Mouse (Mus musculus): ENCODE measurements at regions not wholly inside any gene's neighbourhood (a gene's known extent, or its start where the extent isn't known, plus 50 kb on each side); places are given as distances from the start of the nearest gene placed in this dataset.
A peak's percentile ranks its signal among the peaks of the same experiment; 100 is the strongest.

- Histone ChIP-seq H3K27ac (no peak overlapping the region), H3K4me3 (no peak overlapping the region)
- TF ChIP-seq CTCF (IDR thresholded peaks at IDR 0.05): no peak
- no peak for DNase-seq (ENCODE audit: extremely low spot score in 1 of 2, low spot score in 2 of 2)
- intact Hi-C loops (cut with DNase I): no loop called here
Measured at GRCm38 (mm10) chr3:144058106-144058505, 146.9 kb downstream of the Lmo4 start.

- TF ChIP-seq CTCF (IDR thresholded peaks at IDR 0.05): no peak
- no peak overlapping the region for H3K27ac ChIP-seq
- DNase-seq (ENCODE audit: extremely low spot score in 1 of 2, low spot score in 2 of 2): no peak
- intact Hi-C loops (cut with DNase I): no loop called here
- H3K4me3 ChIP-seq: no peak overlapping the region
Measured at GRCm38 (mm10) chr3:144050341-144050740, 154.7 kb downstream of the Lmo4 start.

GRCm38 (mm10) chr3:144049270-144049669 lies 155.8 kb downstream of the Lmo4 start:
- DNase-seq (ENCODE audit: extremely low spot score in 1 of 2, low spot score in 2 of 2): no peak
- Histone ChIP-seq H3K27ac (no peak overlapping the region), H3K4me3 (no peak overlapping the region)
- intact Hi-C loops (cut with DNase I): no loop called here
- no peak for TF ChIP-seq CTCF (IDR thresholded peaks at IDR 0.05)

GRCm38 (mm10) chr3:144044366-144044765 lies 160.7 kb downstream of the Lmo4 start:
- intact Hi-C loops (cut with DNase I): no loop called here
- no peak overlapping the region for H3K4me3 ChIP-seq
- DNase-seq (ENCODE audit: extremely low spot score in 1 of 2, low spot score in 2 of 2): no peak
- H3K27ac ChIP-seq: no peak overlapping the region
- TF ChIP-seq CTCF (IDR thresholded peaks at IDR 0.05): no peak

GRCm38 (mm10) chr3:144041788-144042187 lies 163.2 kb downstream of the Lmo4 start:
- H3K27ac ChIP-seq: no peak overlapping the region
- no peak for DNase-seq (ENCODE audit: extremely low spot score in 1 of 2, low spot score in 2 of 2)
- no peak overlapping the region for H3K4me3 ChIP-seq
- no peak for TF ChIP-seq CTCF (IDR thresholded peaks at IDR 0.05)
- intact Hi-C loops (cut with DNase I): no loop called here

DNA sequence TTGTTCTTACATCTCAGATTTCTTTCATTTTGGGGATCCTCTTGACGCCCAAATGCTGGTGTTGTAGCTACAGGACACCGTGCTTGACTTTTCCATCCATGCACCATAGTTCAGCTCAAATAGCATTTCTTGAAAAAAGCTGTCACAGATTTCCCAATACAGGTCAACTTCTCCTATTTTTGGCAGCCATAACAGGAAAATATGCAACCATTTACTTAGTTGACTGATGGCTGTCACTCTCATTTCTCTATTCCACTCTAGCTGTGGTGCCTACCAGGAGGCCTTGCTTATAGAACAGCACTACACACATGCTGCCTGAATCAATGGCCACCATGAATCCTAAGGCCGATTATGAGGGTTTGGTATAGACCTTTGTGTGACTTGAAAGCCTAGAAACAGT lies 165.5 kb downstream of the Lmo4 start:
- no peak for TF ChIP-seq CTCF (IDR thresholded peaks at IDR 0.05)
- intact Hi-C loops (cut with DNase I): no loop called here

DNA sequence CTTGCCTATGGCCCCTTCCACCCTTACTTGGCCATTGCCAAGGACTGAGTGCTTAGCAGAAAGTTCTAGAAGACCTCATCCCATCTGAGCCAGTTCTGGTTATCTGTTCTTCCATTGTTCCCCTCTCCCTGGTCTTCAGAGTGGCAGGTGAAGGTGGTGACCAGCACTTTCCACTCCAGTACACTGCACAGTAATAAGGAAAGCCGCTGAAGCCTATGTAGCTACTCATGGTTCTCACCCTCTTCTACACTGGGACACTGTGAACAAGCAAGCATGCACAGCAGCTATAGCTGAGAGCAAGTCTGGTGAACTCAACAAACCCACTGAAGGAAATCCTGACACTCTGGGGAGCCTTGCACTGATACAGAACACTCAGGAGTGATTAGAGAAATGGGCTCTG lies 175.4 kb downstream of the Lmo4 start:
- no peak for DNase-seq (ENCODE audit: extremely low spot score in 1 of 2, low spot score in 2 of 2)
- no peak overlapping the region for H3K27ac ChIP-seq
- intact Hi-C loops (cut with DNase I): loop anchor here (10.0 kb wide), 2 partner anchors 435 to 715 kb away; no protein-coding TSS in a partner anchor
- TF ChIP-seq CTCF (IDR thresholded peaks at IDR 0.05): no peak
- H3K4me3 ChIP-seq: no peak overlapping the region

More for the DNA sequence above, 165.5 kb downstream of the Lmo4 start:
- H3K27ac ChIP-seq: no peak overlapping the region
- DNase-seq (ENCODE audit: extremely low spot score in 1 of 2, low spot score in 2 of 2): no peak
- H3K4me3 ChIP-seq: no peak overlapping the region

DNA sequence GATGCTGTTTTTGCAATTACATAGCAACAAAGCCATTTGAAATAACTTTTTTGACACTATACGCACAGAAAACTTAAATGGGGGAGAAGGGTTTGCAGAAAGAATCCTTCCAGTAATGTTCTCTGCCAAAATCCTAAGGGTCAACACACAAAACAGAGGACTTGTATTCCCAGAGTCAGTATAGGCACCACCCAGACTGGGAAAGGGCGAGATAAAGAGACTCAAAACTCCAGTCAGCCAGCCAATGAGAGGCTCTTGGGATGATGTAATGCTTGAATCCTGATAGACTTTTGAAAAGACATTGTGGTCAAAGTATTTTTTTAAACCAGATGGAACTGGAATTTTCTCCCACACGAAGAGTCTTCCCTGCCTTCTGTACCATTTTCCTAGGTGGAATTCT lies 175.9 kb downstream of the Lmo4 start:
- no peak for DNase-seq (ENCODE audit: extremely low spot score in 1 of 2, low spot score in 2 of 2)
- TF ChIP-seq CTCF (IDR thresholded peaks at IDR 0.05): no peak
- no peak overlapping the region for H3K4me3 ChIP-seq
- intact Hi-C loops (cut with DNase I): loop anchor here (10.0 kb wide), 2 partner anchors 434 to 714 kb away; no protein-coding TSS in a partner anchor
- no peak overlapping the region for H3K27ac ChIP-seq

- intact Hi-C loops (cut with DNase I): loop anchor here (10.0 kb wide), 2 partner anchors 433 to 713 kb away; no protein-coding TSS in a partner anchor
- H3K4me3 ChIP-seq: no peak overlapping the region
- no peak overlapping the region for H3K27ac ChIP-seq
- no peak for TF ChIP-seq CTCF (IDR thresholded peaks at IDR 0.05)
- no peak for DNase-seq (ENCODE audit: extremely low spot score in 1 of 2, low spot score in 2 of 2)
Measured at GRCm38 (mm10) chr3:144027134-144027980, 177.7 kb downstream of the Lmo4 start.

GRCm38 (mm10) chr3:144025451-144026125 lies 179.4 kb downstream of the Lmo4 start:
- TF ChIP-seq CTCF (IDR thresholded peaks at IDR 0.05): no peak
- H3K4me3 ChIP-seq: no peak overlapping the region
- DNase-seq (ENCODE audit: extremely low spot score in 1 of 2, low spot score in 2 of 2): no peak
- no peak overlapping the region for H3K27ac ChIP-seq
- intact Hi-C loops (cut with DNase I): loop anchor here (10.0 kb wide), 2 partner anchors 431 to 711 kb away; no protein-coding TSS in a partner anchor

DNA sequence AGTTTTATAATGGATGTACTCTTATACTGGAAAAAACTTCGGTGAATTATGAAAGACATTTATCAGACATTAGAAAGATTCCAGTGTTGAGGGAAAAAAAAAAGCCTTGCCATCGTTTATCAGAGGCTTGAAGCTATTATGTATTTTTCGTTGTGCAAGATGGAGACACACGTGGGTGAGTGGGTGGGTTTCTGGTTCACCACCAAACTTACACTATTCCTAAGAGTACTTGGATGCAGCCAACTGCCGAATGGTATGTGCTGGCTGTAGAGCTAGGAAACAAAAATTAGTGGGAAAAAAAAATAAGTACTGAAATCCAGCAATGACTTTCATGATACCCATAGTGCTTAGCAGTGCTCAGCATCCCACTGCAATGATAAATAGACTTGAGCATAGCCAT lies 180.8 kb downstream of the Lmo4 start:
- Histone ChIP-seq H3K27ac (peak overlapping the region; percentile 8; the same call in 1 of the 2 replicates), H3K4me3 (no peak overlapping the region)
- no peak for DNase-seq (ENCODE audit: extremely low spot score in 1 of 2, low spot score in 2 of 2)
- TF ChIP-seq CTCF (IDR thresholded peaks at IDR 0.05): no peak
- intact Hi-C loops (cut with DNase I): loop anchor here (5.0 to 10.0 kb wide), 3 partner anchors 163 to 709 kb away; no protein-coding TSS in a partner anchor

GRCm38 (mm10) chr3:144023058-144023457 lies 182.0 kb downstream of the Lmo4 start:
- DNase-seq (ENCODE audit: extremely low spot score in 1 of 2, low spot score in 2 of 2): no peak
- intact Hi-C loops (cut with DNase I): loop anchor here (5.0 to 10.0 kb wide), 3 partner anchors 164 to 708 kb away; no protein-coding TSS in a partner anchor
- Histone ChIP-seq H3K27ac (peak overlapping the region; percentile 38; the same call in 1 of the 2 replicates), H3K4me3 (no peak overlapping the region)
- no peak for TF ChIP-seq CTCF (IDR thresholded peaks at IDR 0.05)

Measured in left cerebral cortex, adult 2 months (tissue).